Mouse (Mus musculus): ENCODE measurements around the gene Fbxo48. TPM values are rescaled to one million over a fixed set of nuclear protein-coding genes. Genes with fewer than 3 reads are reported as not detected.

Fbxo48 gene
- polyA plus RNA-seq, 1 experiment from 2014 or later = 1.6 TPM

DNA sequence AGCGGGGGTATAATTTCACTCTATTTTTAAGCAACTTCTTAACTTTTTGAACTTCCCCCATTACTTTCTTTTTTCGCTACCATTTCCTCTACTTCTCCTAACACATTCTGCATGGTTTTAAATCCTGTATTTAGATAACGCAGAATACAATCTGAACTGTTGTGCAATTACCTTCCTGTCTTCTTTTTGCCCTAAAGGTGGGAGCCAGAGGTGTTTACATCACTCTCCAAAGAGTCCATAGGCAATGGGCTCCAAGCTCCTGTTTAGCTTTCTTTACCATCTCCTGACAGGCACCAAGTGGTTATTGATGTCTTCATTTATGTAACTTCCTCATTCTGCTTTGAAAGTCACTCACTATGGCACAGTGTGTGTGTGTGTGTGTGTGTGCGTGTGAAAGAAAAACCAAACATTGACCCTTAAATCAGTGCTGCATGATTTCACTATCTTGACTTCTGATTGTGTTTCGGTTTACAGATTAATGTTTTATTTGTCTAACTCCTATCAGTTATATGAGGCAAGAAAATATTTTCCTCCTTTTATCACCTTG is 27.1 kb downstream of the Fbxo48 start:
- H3K9me3 ChIP-seq (replicated peaks) = no peaks in the 10 kb centered on the region
- no peak overlapping the region for H3K4me3 ChIP-seq
- DNase-seq (ENCODE audit: low spot score) = no peak
- 91% methylated on average over 5 of the region's 5 CpGs for WGBS
- no peak overlapping the region for H3K27ac ChIP-seq
- no peaks in the 10 kb centered on the region for H3K4me1 ChIP-seq
- no peaks in the 10 kb centered on the region for H3K27me3 ChIP-seq (ENCODE audit: low read depth, poor library complexity, severe bottlenecking)
- H3K36me3 ChIP-seq = no peaks in the 10 kb centered on the region

DNA sequence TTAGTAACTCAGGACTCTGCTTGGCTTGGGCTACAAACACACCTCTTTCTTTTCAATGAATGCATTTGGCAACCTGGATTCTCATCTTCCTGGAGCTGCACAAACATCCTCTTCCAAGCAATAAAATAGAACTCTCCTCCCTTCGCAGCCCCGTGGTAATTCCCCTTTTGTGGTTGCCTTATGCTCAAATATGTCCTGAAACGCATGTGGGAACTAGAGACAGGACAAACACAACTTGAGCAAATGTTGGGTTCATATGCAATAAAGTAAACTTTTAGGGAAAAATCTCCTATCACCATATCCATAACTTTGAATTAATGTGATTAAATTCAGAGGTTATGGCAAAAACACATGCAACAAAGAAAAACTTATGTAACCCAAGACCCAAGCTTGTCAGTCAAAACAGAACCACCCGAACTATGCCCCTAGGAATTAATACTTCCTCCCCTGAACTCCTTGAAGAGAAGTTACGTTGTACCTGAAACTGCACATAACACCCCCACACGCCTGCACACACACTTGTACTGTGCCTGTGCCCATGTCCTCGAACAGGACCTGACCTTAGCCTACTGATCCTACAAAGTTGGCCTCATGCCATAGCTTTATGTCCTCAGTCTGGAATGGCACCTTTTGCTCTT is 35.5 kb downstream of the Fbxo48 start:
- 90% methylated on average over 7 of the region's 7 CpGs for WGBS
- no peaks in the 10 kb centered on the region for H3K36me3 ChIP-seq
- no peak overlapping the region for H3K27ac ChIP-seq
- no peak overlapping the region for H3K4me3 ChIP-seq
- DNase-seq (ENCODE audit: low spot score) = no peak
- no peaks in the 10 kb centered on the region for H3K4me1 ChIP-seq
- no peaks in the 10 kb centered on the region for H3K27me3 ChIP-seq (ENCODE audit: low read depth, poor library complexity, severe bottlenecking)
- H3K9me3 ChIP-seq (replicated peaks) = no peaks in the 10 kb centered on the region

GRCm38 (mm10) chr11:16987745-16988328 is 36.7 kb downstream of the Fbxo48 start:
- Histone ChIP-seq H3K27me3 (ENCODE audit: low read depth, poor library complexity, severe bottlenecking) (no peaks in the 10 kb centered on the region), H3K27ac (no peak overlapping the region), H3K9me3 (replicated peaks) (no peaks in the 10 kb centered on the region), H3K4me1 (no peaks in the 10 kb centered on the region), H3K36me3 (no peaks in the 10 kb centered on the region), H3K4me3 (no peak overlapping the region)
- 72% methylated on average over 6 of the region's 6 CpGs for WGBS
- DNase-seq (ENCODE audit: low spot score) = no peak

DNA sequence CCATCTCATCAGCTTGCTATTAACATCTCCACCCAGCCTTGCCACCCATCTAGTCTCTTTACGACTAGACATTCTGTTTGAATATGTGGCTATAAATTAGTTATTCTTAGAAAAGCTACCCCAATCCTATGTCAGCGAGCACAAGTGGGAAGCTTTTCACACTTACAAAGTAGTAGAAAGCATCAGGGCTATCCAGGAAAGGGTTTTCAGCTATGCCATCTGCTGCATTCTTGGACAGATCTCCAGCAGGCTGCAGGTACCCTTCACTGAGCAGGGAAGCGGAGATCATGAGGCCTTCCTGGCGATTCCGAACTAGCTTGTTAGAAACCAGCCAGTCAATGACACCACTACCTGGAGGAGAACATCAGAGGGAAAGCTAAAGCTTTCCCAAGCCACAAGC is 38.7 kb downstream of the Fbxo48 start:
- DNase-seq (ENCODE audit: low spot score) = no peak
- H3K4me1 ChIP-seq = no peaks in the 10 kb centered on the region
- H3K27ac ChIP-seq = no peak overlapping the region
- WGBS = 84% methylated on average over 5 of the region's 5 CpGs
- H3K9me3 ChIP-seq (replicated peaks) = no peaks in the 10 kb centered on the region
- no peaks in the 10 kb centered on the region for H3K36me3 ChIP-seq
- H3K4me3 ChIP-seq = no peak overlapping the region
- no peaks in the 10 kb centered on the region for H3K27me3 ChIP-seq (ENCODE audit: low read depth, poor library complexity, severe bottlenecking)

GRCm38 (mm10) chr11:16992880-16993279 is 41.7 kb downstream of the Fbxo48 start:
- Histone ChIP-seq H3K27ac (no peak overlapping the region), H3K27me3 (ENCODE audit: low read depth, poor library complexity, severe bottlenecking) (no peaks in the 10 kb centered on the region), H3K4me1 (no peaks in the 10 kb centered on the region), H3K9me3 (replicated peaks) (no peaks in the 10 kb centered on the region), H3K4me3 (no peak overlapping the region), H3K36me3 (no peaks in the 10 kb centered on the region)
- no peak for DNase-seq (ENCODE audit: low spot score)
- WGBS = 86% methylated on average over 6 of the region's 6 CpGs

GRCm38 (mm10) chr11:16996818-16997217 is 45.6 kb downstream of the Fbxo48 start:
- no peaks in the 10 kb centered on the region for H3K27me3 ChIP-seq (ENCODE audit: low read depth, poor library complexity, severe bottlenecking)
- no peak for DNase-seq (ENCODE audit: low spot score)
- H3K36me3 ChIP-seq = no peaks in the 10 kb centered on the region
- no peaks in the 10 kb centered on the region for H3K9me3 ChIP-seq (replicated peaks)
- no peaks in the 10 kb centered on the region for H3K4me1 ChIP-seq
- no peak overlapping the region for H3K27ac ChIP-seq
- H3K4me3 ChIP-seq = no peak overlapping the region

GRCm38 (mm10) chr11:16997465-16997864 is 46.3 kb downstream of the Fbxo48 start:
- no peak for DNase-seq (ENCODE audit: low spot score)
- no peak overlapping the region for H3K27ac ChIP-seq
- no peaks in the 10 kb centered on the region for H3K36me3 ChIP-seq
- no peaks in the 10 kb centered on the region for H3K27me3 ChIP-seq (ENCODE audit: low read depth, poor library complexity, severe bottlenecking)
- H3K9me3 ChIP-seq (replicated peaks) = no peaks in the 10 kb centered on the region
- no peaks in the 10 kb centered on the region for H3K4me1 ChIP-seq
- H3K4me3 ChIP-seq = no peak overlapping the region

GRCm38 (mm10) chr11:16999387-16999786 is 48.2 kb downstream of the Fbxo48 start:
- 97% methylated on average over 4 of the region's 4 CpGs for WGBS
- Histone ChIP-seq H3K36me3 (no peaks in the 10 kb centered on the region), H3K9me3 (replicated peaks) (no peaks in the 10 kb centered on the region), H3K27me3 (ENCODE audit: low read depth, poor library complexity, severe bottlenecking) (no peaks in the 10 kb centered on the region), H3K27ac (no peak overlapping the region), H3K4me3 (no peak overlapping the region), H3K4me1 (no peaks in the 10 kb centered on the region)
- DNase-seq (ENCODE audit: low spot score) = no peak

GRCm38 (mm10) chr11:16999933-17000332 is 48.8 kb downstream of the Fbxo48 start:
- H3K27ac ChIP-seq = no peak overlapping the region
- H3K36me3 ChIP-seq = no peaks in the 10 kb centered on the region
- no peaks in the 10 kb centered on the region for H3K27me3 ChIP-seq (ENCODE audit: low read depth, poor library complexity, severe bottlenecking)
- no peak overlapping the region for H3K4me3 ChIP-seq
- no peak for DNase-seq (ENCODE audit: low spot score)
- no peaks in the 10 kb centered on the region for H3K4me1 ChIP-seq
- H3K9me3 ChIP-seq (replicated peaks) = no peaks in the 10 kb centered on the region

GRCm38 (mm10) chr11:17000353-17001334 is 49.5 kb downstream of the Fbxo48 start:
- no peaks in the 10 kb centered on the region for H3K36me3 ChIP-seq
- no peak for DNase-seq (ENCODE audit: low spot score)
- no peaks in the 10 kb centered on the region for H3K9me3 ChIP-seq (replicated peaks)
- H3K4me1 ChIP-seq = no peaks in the 10 kb centered on the region
- H3K4me3 ChIP-seq = no peak overlapping the region
- no peak overlapping the region for H3K27ac ChIP-seq
- 79% methylated on average over 9 of the region's 9 CpGs for WGBS
- no peaks in the 10 kb centered on the region for H3K27me3 ChIP-seq (ENCODE audit: low read depth, poor library complexity, severe bottlenecking)

DNA sequence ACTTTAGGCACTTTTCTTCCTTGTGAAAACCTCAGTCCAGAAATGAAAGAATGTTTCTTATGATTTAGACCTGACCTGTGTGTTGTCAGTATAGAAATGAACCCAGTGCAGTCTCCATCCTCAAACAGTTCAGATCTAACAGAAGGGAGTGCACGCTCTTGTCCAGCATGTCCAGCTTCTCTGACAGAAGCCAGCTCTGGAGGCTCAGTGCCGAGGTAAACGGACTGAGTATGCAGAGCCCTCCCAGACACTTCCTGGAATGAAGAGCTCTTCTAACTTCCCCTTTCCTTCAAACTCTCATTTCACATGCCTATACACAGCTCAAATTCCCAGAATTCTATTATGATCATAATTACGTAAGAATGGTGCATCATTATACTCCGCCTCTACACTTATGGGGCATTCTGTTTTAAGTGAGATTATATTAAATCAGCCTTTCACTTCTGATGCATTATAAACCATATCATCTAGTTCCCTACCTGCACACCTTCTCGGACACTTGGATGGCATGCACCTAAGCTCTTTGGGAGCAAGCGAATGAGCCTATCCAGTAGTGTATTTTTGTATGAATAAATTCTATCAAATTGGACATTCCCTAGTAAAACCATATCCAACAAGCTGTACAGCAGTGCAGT is 51.7 kb downstream of the Fbxo48 start:
- Histone ChIP-seq H3K36me3 (no peaks in the 10 kb centered on the region), H3K27ac (no peak overlapping the region), H3K27me3 (ENCODE audit: low read depth, poor library complexity, severe bottlenecking) (no peaks in the 10 kb centered on the region), H3K9me3 (replicated peaks) (no peaks in the 10 kb centered on the region), H3K4me1 (no peaks in the 10 kb centered on the region), H3K4me3 (no peak overlapping the region)
- DNase-seq (ENCODE audit: low spot score) = no peak
- WGBS = 87% methylated on average over 7 of the region's 7 CpGs

DNA sequence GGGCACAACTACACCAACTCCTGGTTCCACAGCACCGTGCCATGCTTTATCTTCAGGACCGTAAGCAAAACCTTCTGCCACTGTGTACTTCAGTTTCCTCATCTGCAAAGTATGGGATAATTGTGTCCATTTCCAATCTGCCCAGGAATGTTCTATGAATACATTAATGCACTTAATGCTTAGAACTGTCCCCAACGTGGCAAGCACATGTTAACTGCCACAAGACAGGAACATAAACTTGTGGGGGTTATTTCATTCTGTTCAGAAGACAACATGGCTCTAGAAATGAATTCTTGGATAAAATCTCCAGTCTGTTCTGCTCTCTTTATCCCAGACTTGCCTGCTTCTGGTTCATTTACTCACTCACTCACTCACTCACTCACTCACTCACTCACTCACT is 52.6 kb downstream of the Fbxo48 start:
- DNase-seq (ENCODE audit: low spot score) = no peak
- Histone ChIP-seq H3K4me1 (no peaks in the 10 kb centered on the region), H3K27ac (no peak overlapping the region), H3K4me3 (no peak overlapping the region), H3K36me3 (no peaks in the 10 kb centered on the region), H3K27me3 (ENCODE audit: low read depth, poor library complexity, severe bottlenecking) (no peaks in the 10 kb centered on the region), H3K9me3 (replicated peaks) (no peaks in the 10 kb centered on the region)
- 87% methylated on average over 3 of the region's 3 CpGs for WGBS

Measured in limb, embryonic 10.5 days (tissue).